Mouse (Mus musculus) right cerebral cortex, postnatal 14 days (tissue): ENCODE measurements around the gene Lhfpl5.

ENCODE experiments used
- DNase-seq: peaks from one replicate; pipeline ENCODE4 v3.0.0; 2022

The Lhfpl5 gene

DNA sequence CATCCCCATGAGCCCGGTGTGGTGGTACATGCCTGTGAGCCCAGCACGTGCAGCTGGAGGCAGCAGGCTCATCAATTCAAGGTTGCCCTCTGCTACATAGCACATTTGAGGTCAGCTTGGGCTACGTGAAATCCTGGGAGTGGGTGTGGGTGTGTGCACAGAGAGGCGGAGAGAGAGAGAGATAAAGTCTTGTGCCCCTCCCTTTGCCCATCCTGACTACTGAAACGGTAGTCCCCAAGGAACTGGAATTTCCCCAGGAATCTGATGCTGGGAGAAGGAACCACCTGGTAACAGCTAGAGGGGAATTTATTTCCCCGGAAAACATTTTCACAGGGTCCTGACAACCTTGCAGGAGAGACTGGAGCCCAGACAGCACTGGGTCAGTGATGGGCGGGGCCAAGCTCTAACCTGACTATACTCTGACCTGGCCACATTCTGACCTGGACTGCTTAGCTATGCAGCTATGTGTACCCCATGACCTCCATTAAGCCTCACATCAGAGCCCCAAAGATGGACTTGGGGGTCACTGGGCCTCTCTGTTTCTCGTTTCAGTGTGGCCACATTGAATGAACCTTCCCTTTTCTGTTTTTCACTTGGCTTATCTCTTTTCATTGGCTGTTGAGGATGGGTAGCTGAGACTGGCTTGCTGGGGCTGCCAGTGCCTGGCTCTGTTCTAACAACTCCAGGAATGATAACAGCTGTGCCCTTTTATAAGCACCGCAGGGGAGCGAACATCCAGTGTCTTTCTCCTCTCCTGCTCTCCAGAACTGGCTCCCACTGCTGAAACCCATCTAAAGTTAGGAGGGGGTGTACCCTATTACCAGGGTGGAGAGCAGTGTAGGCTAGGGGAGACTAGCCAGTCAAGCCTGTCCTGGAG lies 53.0 kb downstream of the Lhfpl5 start:
- no peak for DNase-seq

DNA sequence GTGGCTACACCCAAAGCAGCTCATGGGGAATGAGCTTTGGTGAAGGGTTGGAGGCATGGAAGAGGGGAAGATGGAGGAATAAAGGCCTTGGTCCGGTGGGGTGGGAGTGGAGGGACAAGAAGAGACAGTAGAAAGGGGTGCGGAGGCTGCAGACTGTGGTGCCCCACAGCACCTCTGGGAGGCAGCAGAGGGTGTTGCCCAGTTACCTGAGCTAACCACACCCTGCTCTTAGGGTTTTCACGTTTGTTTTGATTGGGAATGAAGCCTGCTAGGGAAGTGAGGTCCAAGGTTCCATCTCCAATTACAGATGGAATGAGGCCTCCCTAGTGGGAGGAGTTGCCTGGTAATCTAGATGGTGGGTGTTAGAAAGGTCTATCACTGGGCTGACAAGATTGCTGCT lies 53.7 kb downstream of the Lhfpl5 start:
- DNase-seq, result no peak
